Mouse (Mus musculus): ENCODE results near the gene Frs2.

Frs2 gene

GRCm38 (mm10) chr10:117033785-117034184 lies 114.5 kb downstream of the Frs2 start:
- WGBS = 14% methylated on average over 8 of the region's 8 CpGs

- WGBS = 97% methylated on average over 3 of the region's 3 CpGs
Measured at GRCm38 (mm10) chr10:117031160-117031559, 117.2 kb downstream of the Frs2 start.

DNA sequence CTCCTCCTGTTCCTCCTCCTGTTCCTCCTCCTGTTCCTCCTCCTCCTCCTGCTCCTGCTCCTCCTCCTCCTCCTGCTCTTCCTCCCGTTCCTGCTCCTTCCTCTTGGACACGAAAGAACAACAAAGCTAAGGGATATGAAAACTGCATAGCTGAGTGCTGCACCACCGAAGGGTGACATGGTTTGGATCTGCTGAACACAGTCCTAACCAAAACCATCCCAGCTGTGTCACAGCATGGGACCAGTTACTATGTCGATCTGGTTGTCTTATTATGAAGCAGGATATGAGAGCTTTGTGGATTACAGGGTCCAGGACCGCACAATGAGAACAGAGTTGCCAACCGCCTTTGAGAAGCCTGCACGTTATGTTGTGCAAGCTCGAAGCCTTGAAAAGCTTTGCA lies 122.2 kb downstream of the Frs2 start:
- 69% methylated on average over 8 of the region's 8 CpGs for WGBS

- 57% methylated on average over 16 of the region's 16 CpGs for WGBS
Measured at GRCm38 (mm10) chr10:117023693-117024092, 124.6 kb downstream of the Frs2 start.

DNA sequence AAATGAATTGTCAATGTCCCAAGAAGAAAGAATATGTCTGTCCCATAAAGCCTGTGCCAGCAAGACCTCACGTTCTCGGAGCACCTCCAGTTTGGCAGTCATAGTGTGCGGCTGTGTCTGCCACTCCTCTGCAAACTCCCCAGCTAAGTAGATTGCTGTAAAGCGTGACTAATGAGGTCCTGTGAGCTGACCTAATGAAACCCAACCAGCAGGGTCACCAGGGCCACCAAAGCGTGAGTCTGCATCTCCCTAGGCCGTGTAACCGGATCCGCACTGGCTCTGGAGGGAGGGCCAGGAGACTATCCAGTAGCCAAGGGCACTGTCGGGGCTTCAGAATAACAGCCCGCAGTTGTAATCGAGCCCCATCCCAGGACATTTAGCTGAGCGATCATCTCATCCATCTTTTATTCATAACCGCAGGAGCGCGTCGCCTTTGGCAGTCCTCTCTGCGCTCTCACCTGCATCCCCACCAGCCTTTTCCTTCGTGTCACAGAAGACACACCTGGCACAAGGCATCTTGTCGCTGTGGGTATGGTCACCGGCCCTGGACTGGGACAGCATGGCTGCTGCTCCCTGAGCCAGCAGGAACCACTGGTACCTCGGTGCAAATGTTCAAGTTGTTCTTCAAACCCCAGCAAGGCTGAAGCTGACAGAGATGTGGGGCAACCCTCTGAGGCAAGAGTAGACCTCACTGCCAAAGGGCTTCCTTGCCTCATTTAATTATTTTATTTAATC lies 127.1 kb downstream of the Frs2 start:
- 62% methylated on average over 21 of the region's 21 CpGs for WGBS
